Mouse (Mus musculus): Measurements from ENCODE around the gene Ei24.

The Ei24 gene

GRCm38 (mm10) chr9:36796781-36797555 is at the start of gene Ei24:
Ei24 (minus strand) TSS chr9:36797393.
- peak; percentile 99 for DNase-seq

- DNase-seq: no peak
These were observed 49.2 kb upstream of the Ei24 start for GRCm38 (mm10) chr9:36846346-36846745.

- DNase-seq: no peak
These were observed 36.7 kb upstream of the Ei24 start for GRCm38 (mm10) chr9:36833914-36834313.

- peak; percentile 86 for DNase-seq
These were observed 36.1 kb upstream of the Ei24 start for GRCm38 (mm10) chr9:36833043-36833881.

GRCm38 (mm10) chr9:36832529-36832928 is 35.3 kb upstream of the Ei24 start:
- DNase-seq: peak; percentile 97

- DNase-seq: no peak
These were observed 34.2 kb upstream of the Ei24 start for GRCm38 (mm10) chr9:36831401-36831800.

GRCm38 (mm10) chr9:36826612-36827363 is 29.6 kb upstream of the Ei24 start:
- no peak for DNase-seq

- no peak for DNase-seq
These were observed 24.8 kb upstream of the Ei24 start for GRCm38 (mm10) chr9:36822024-36822423.

- DNase-seq: no peak
These were observed 24.4 kb upstream of the Ei24 start, which contains the start of gene Fez1 for GRCm38 (mm10) chr9:36821644-36822000. Fez1 (plus strand) TSS chr9:36821864.

- DNase-seq: no peak
These were observed 23.9 kb upstream of the Ei24 start for GRCm38 (mm10) chr9:36820969-36821643.

GRCm38 (mm10) chr9:36818905-36819304 is 21.7 kb upstream of the Ei24 start:
- DNase-seq: peak; percentile 90

GRCm38 (mm10) chr9:36814486-36814885 is 17.3 kb upstream of the Ei24 start:
- no peak for DNase-seq

GRCm38 (mm10) chr9:36808126-36808785 is 11.1 kb upstream of the Ei24 start:
- no peak for DNase-seq

- peak; percentile 78 for DNase-seq
These were observed 8.2 kb upstream of the Ei24 start for GRCm38 (mm10) chr9:36805256-36805975.

- DNase-seq: peak; percentile 69
These were observed 6.7 kb upstream of the Ei24 start for GRCm38 (mm10) chr9:36803926-36804325.

GRCm38 (mm10) chr9:36803386-36803785 is 6.2 kb upstream of the Ei24 start:
- DNase-seq: no peak

GRCm38 (mm10) chr9:36802951-36803350 is 5.8 kb upstream of the Ei24 start:
- no peak for DNase-seq

- DNase-seq: peak; percentile 55
These were observed 4.8 kb upstream of the Ei24 start for GRCm38 (mm10) chr9:36801961-36802360.

GRCm38 (mm10) chr9:36796224-36796623 is 969 bp downstream of the Ei24 start:
- no peak for DNase-seq

- DNase-seq: peak; percentile 55
These were observed 1.6 kb downstream of the Ei24 start for GRCm38 (mm10) chr9:36795556-36795955.

- DNase-seq: peak; percentile 49
These were observed 2.7 kb downstream of the Ei24 start for GRCm38 (mm10) chr9:36794487-36794886.

Data from heart, adult 11 months (tissue).